Mouse (Mus musculus) C2C12 (cell line): ENCODE results near the gene Tpr. TPM values are rescaled to one million over a fixed set of nuclear protein-coding genes. Genes with fewer than 3 reads are reported as not detected.
A peak's percentile ranks its signal among the peaks of the same experiment; 100 is the strongest.

Experiments
- H3K27me3 ChIP-seq: one replicate; pipeline ENCODE4 v1.6.1; 2011; ENCODE audit not compliant: control insufficient read depth, insufficient read depth, insufficient read length
- H3K36me3 ChIP-seq: one replicate; pipeline ENCODE4 v1.6.1; 2011; ENCODE audit not compliant: control insufficient read depth, insufficient read depth
- H3K4me3 ChIP-seq: one replicate; pipeline ENCODE4 v1.5.1; 2011; ENCODE audit warnings: mild to moderate bottlenecking, control low read depth; ENCODE audit not compliant: poor library complexity, insufficient read depth, severe bottlenecking
- H3K79me2 ChIP-seq: one replicate; pipeline ENCODE4 v1.6.1; 2011; ENCODE audit not compliant: control insufficient read depth, insufficient read depth
- H3K79me3 ChIP-seq: one replicate; pipeline ENCODE4 v1.6.1; 2011; ENCODE audit warnings: low read depth, control low read depth
- H3ac ChIP-seq: one replicate; pipeline ENCODE3; 2011; ENCODE audit warnings: low read depth; ENCODE audit not compliant: control insufficient read depth, insufficient read length
- CEBPB ChIP-seq: IDR thresholded peaks from one replicate; pipeline ENCODE4 v1.6.1; 2011; ENCODE audit warnings: low read depth, mild to moderate bottlenecking, control low read depth, moderate library complexity
- CTCF ChIP-seq: IDR thresholded peaks from one replicate; pipeline ENCODE4 v1.5.1; 2011; ENCODE audit not compliant: control insufficient read depth, insufficient read depth, insufficient read length
- FOSL1 ChIP-seq: IDR thresholded peaks from one replicate; pipeline ENCODE4 v1.8.0; 2011; ENCODE audit warnings: mild to moderate bottlenecking, low read length; ENCODE audit not compliant: poor library complexity, insufficient read depth, severe bottlenecking
- MAX ChIP-seq: IDR thresholded peaks from one replicate; pipeline ENCODE4 v1.6.1; 2011; ENCODE audit warnings: mild to moderate bottlenecking, control low read depth
- MYOD1 ChIP-seq: IDR thresholded peaks from one replicate; pipeline ENCODE4 v1.6.1; 2011; ENCODE audit warnings: low read depth; ENCODE audit not compliant: control insufficient read depth, insufficient read length
- MYOG ChIP-seq: IDR thresholded peaks from one replicate; pipeline ENCODE4 v1.6.1; 2011; ENCODE audit not compliant: control insufficient read depth, insufficient read length; ENCODE audit errors: extremely low read depth
- USF1 ChIP-seq: IDR thresholded peaks from one replicate; pipeline ENCODE4 v1.6.1; 2011; ENCODE audit warnings: low read depth, mild to moderate bottlenecking, control low read depth, moderate library complexity
- polyA plus RNA-seq: library from polyadenylated mRNA; unstranded; fragments of >200 nt; fragmentation: generic; extraction: Trizol; gene quantifications from one replicate; pipeline ENCODE4 v1.2.1, GENCODE M21; 2012; ENCODE audit warnings: missing spikeins

Tpr gene
- polyA plus RNA-seq, 1 experiment, result 39.1 TPM

- Histone ChIP-seq H3K79me3 (peaks cover 6% of the 10 kb centered on the region), H3K27me3 (no peaks in the 10 kb centered on the region), H3K4me3 (no peak overlapping the region), H3K79me2 (peaks cover 12% of the 10 kb centered on the region), H3ac (no peak overlapping the region), H3K36me3 (peaks cover 94% of the 10 kb centered on the region)
- TF ChIP-seq MYOG (no peak), USF1 (no peak), MAX (no peak), FOSL1 (no peak), MYOD1 (no peak), CEBPB (no peak), CTCF (no peak)
Measured at GRCm38 (mm10) chr1:150404555-150404954, 11.9 kb downstream of the Tpr start.

- no peaks in the 10 kb centered on the region for H3K79me3 ChIP-seq
- no peak overlapping the region for H3K4me3 ChIP-seq
- no peaks in the 10 kb centered on the region for H3K27me3 ChIP-seq
- TF ChIP-seq CEBPB, result no peak
- TF ChIP-seq CTCF, result no peak
- no peak for TF ChIP-seq USF1
- no peak for TF ChIP-seq MAX
- no peak overlapping the region for H3ac ChIP-seq
- H3K36me3 ChIP-seq, result peaks cover 99% of the 10 kb centered on the region
- H3K79me2 ChIP-seq, result no peaks in the 10 kb centered on the region
Measured at GRCm38 (mm10) chr1:150407285-150407684, 14.6 kb downstream of the Tpr start.

- no peak overlapping the region for H3K4me3 ChIP-seq
- H3K79me2 ChIP-seq, result no peaks in the 10 kb centered on the region
- H3K36me3 ChIP-seq, result peaks cover 99% of the 10 kb centered on the region
- H3K27me3 ChIP-seq, result no peaks in the 10 kb centered on the region
- no peak overlapping the region for H3ac ChIP-seq
- no peak for TF ChIP-seq USF1
- TF ChIP-seq CEBPB, result no peak
- no peak for TF ChIP-seq FOSL1
- TF ChIP-seq CTCF, result no peak
- TF ChIP-seq MYOD1, result no peak
- TF ChIP-seq MAX, result no peak
- no peak for TF ChIP-seq MYOG
- H3K79me3 ChIP-seq, result no peaks in the 10 kb centered on the region
Measured at GRCm38 (mm10) chr1:150409996-150410395, 17.4 kb downstream of the Tpr start.

GRCm38 (mm10) chr1:150416006-150416405, 23.4 kb downstream of the Tpr start:
- H3K79me3 ChIP-seq, result no peaks in the 10 kb centered on the region
- no peaks in the 10 kb centered on the region for H3K79me2 ChIP-seq
- peak; percentile 17 for TF ChIP-seq CEBPB
- TF ChIP-seq MAX, result no peak
- TF ChIP-seq MYOD1, result no peak
- H3K36me3 ChIP-seq, result peaks cover 97% of the 10 kb centered on the region
- no peaks in the 10 kb centered on the region for H3K27me3 ChIP-seq
- no peak overlapping the region for H3K4me3 ChIP-seq
- H3ac ChIP-seq, result no peak overlapping the region

GRCm38 (mm10) chr1:150418426-150418825, 25.8 kb downstream of the Tpr start:
- H3K27me3 ChIP-seq, result no peaks in the 10 kb centered on the region
- TF ChIP-seq USF1, result no peak
- TF ChIP-seq MYOD1, result no peak
- H3K79me3 ChIP-seq, result no peaks in the 10 kb centered on the region
- peaks cover 97% of the 10 kb centered on the region for H3K36me3 ChIP-seq
- no peak overlapping the region for H3K4me3 ChIP-seq
- H3K79me2 ChIP-seq, result no peaks in the 10 kb centered on the region
- H3ac ChIP-seq, result no peak overlapping the region

GRCm38 (mm10) chr1:150425665-150426064, 33.0 kb downstream of the Tpr start:
- H3ac ChIP-seq, result no peak overlapping the region
- no peak overlapping the region for H3K4me3 ChIP-seq
- no peaks in the 10 kb centered on the region for H3K79me3 ChIP-seq
- TF ChIP-seq MAX, result no peak
- TF ChIP-seq MYOG, result no peak
- TF ChIP-seq CEBPB, result no peak
- no peak for TF ChIP-seq MYOD1
- no peak for TF ChIP-seq USF1
- TF ChIP-seq FOSL1, result no peak
- no peak for TF ChIP-seq CTCF
- H3K27me3 ChIP-seq, result no peaks in the 10 kb centered on the region
- H3K79me2 ChIP-seq, result no peaks in the 10 kb centered on the region
- peaks cover 96% of the 10 kb centered on the region for H3K36me3 ChIP-seq
